Mouse (Mus musculus) embryonic facial prominence, embryonic 15.5 days (tissue): ENCODE measurements around the gene Acadsb. TPM values are rescaled to one million over a fixed set of nuclear protein-coding genes. Genes with fewer than 3 reads are reported as not detected.
"Not testable (repeated sequence)": the region's sequence is repeated elsewhere in the genome, so short reads cannot be mapped to it uniquely, and the experiment has no call there.

Experiments
- ATAC-seq: fragments of 200-750 bp; cut with Nextera tagmentation; 2 replicates; pipeline ENCODE4 v1.8.0; 2017; ENCODE audit warnings: low read depth, moderate TSS enrichment; ENCODE audit not compliant: insufficient number of reproducible peaks, low FRiP score, low TSS enrichment
- H3K27ac ChIP-seq: fragments of 300-500 bp; sonication (generic); replicated peaks from 2 replicates; pipeline ENCODE4 v1.5.1; 2015; ENCODE audit warnings: mild to moderate bottlenecking, inconsistent platforms
- H3K27me3 ChIP-seq: fragments of 300-500 bp; sonication (generic); 2 replicates; pipeline ENCODE4 v1.6.1; 2015; ENCODE audit warnings: inconsistent platforms
- H3K36me3 ChIP-seq: fragments of 300-500 bp; sonication (generic); 2 replicates; pipeline ENCODE4 v1.6.1; 2015; ENCODE audit warnings: mild to moderate bottlenecking, inconsistent platforms
- H3K4me1 ChIP-seq: fragments of 300-500 bp; sonication (generic); 2 replicates; pipeline ENCODE4 v1.6.1; 2015; ENCODE audit warnings: inconsistent platforms
- H3K4me2 ChIP-seq: fragments of 300-500 bp; sonication (generic); replicated peaks from 2 replicates; pipeline ENCODE4 v1.6.1; 2015; ENCODE audit warnings: mild to moderate bottlenecking, inconsistent platforms
- H3K4me3 ChIP-seq: fragments of 300-500 bp; sonication (generic); replicated peaks from 2 replicates; pipeline ENCODE4 v1.5.1; 2015; ENCODE audit warnings: mild to moderate bottlenecking, inconsistent platforms
- H3K9ac ChIP-seq: fragments of 300-500 bp; sonication (generic); 2 replicates; pipeline ENCODE4 v1.6.1; 2015; ENCODE audit warnings: inconsistent platforms
- H3K9me3 ChIP-seq: fragments of 300-500 bp; sonication (generic); replicated peaks from 2 replicates; pipeline ENCODE4 v1.6.1; 2016; ENCODE audit warnings: inconsistent platforms
- WGBS: fragments of 180-500 bp; shearing (Covaris S2); methylation state at CpG from one replicate; pipeline ENCODE4 v1.1.7; 2015; 5-methylcytosine and 5-hydroxymethylcytosine counted together
- polyA plus RNA-seq: library from polyadenylated mRNA; unstranded; fragments of >200 nt; fragmentation: Nextera tagmentation; extraction: Ambion mirVana; gene quantifications from 2 replicates; pipeline ENCODE4 v1.2.1, GENCODE M21; 2015

The Acadsb gene
- 98.3 and 104 TPM in 2 replicates for polyA plus RNA-seq

- Histone ChIP-seq H3K9me3 (no peaks in the 10 kb centered on the region), H3K9ac (peak within 1 kb of the TSS; percentile 86), H3K4me1 (peaks cover 17% of the 10 kb centered on the region; the same call in 1 of the 2 replicates), H3K27ac (peak within 1 kb of the TSS; percentile 82), H3K4me2 (peak within 1 kb of the TSS; percentile 61), H3K36me3 (no peaks in the 10 kb centered on the region), H3K4me3 (peak within 1 kb of the TSS; percentile 98), H3K27me3 (no peaks in the 10 kb centered on the region)
- peak; percentile 100 for ATAC-seq
- 0% methylated on average over 41 of the region's 42 CpGs for WGBS
Measured at GRCm38 (mm10) chr7:131410416-131411058, at the start of gene Acadsb, which contains the start of gene Ikzf5. Gene Acadsb, plus strand, starts transcription at chr7:131410601. Gene Ikzf5, minus strand, starts transcription at chr7:131410521.

GRCm38 (mm10) chr7:131362269-131362614 lies 48.2 kb upstream of the Acadsb start:
- no peaks in the 10 kb centered on the region for H3K9me3 ChIP-seq
- WGBS: under 1% methylated on average over 35 of the region's 35 CpGs
- ATAC-seq: peak; percentile 84
- no peaks in the 10 kb centered on the region for H3K27me3 ChIP-seq
- H3K4me1 ChIP-seq: peaks cover 15% of the 10 kb centered on the region
- peak overlapping the region; percentile 92 for H3K4me3 ChIP-seq
- peaks cover 21% of the 10 kb centered on the region for H3K36me3 ChIP-seq
- H3K4me2 ChIP-seq: peak overlapping the region; percentile 64
- peak overlapping the region; percentile 96 for H3K27ac ChIP-seq
- H3K9ac ChIP-seq: peak overlapping the region; percentile 83

DNA sequence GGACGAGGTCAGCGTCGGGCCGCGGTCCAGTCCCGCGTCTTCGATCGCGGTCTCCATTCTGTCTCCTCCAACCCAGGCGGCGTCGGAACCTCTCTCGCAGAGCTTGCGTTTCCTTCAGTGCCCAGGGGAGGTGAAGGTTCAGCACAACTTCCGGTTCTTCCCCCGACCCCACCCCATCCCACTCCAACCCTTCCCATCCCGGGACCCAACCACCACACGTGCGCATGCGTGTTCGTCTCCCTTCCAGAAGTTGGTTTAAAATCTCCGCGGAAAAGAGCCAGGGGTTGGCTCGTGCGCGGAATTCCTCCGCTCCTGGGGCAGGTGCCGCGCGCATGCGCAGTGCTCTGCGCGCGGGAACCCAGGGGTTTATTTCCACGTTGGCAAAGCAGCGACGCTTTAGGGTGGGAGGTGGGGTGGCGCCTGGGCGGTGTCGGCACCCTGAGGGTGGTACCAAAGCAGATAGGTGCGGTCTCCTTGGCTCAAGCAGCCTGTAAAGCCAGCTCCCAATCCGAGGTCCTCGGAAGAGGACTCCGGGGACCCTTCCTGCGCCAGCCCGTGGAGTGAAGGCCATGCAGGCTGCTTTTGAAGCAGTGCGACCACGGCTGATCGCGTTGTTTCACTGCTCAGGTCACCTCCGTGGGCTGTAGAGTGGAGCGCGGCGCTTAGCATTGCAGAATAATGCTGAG lies 47.6 kb upstream of the Acadsb start, which contains the start of gene 2310057M21Rik:
2310057M21Rik (minus strand) TSS at position 145 of the 686 bp plus-strand sequence.
- Histone ChIP-seq H3K27ac (peak within 1 kb of the TSS; percentile 96), H3K27me3 (no peaks in the 10 kb centered on the region), H3K4me2 (peak within 1 kb of the TSS; percentile 94), H3K9me3 (no peaks in the 10 kb centered on the region), H3K36me3 (peaks cover 15% of the 10 kb centered on the region), H3K4me1 (peaks cover 15% of the 10 kb centered on the region), H3K4me3 (peak within 1 kb of the TSS; percentile 92), H3K9ac (peak within 1 kb of the TSS; percentile 83)
- peak; percentile 99 for ATAC-seq
- under 1% methylated on average over 55 of the region's 55 CpGs for WGBS

GRCm38 (mm10) chr7:131364131-131364530 lies 46.3 kb upstream of the Acadsb start:
- no peak for ATAC-seq
- 90% methylated on average over 8 of the region's 8 CpGs for WGBS
- H3K4me2 ChIP-seq: no peak overlapping the region
- no peak overlapping the region for H3K9ac ChIP-seq
- H3K4me3 ChIP-seq: no peak overlapping the region
- peaks cover 15% of the 10 kb centered on the region for H3K4me1 ChIP-seq
- H3K9me3 ChIP-seq: no peaks in the 10 kb centered on the region
- peaks cover 2% of the 10 kb centered on the region; the same call in 1 of the 2 replicates for H3K36me3 ChIP-seq
- H3K27me3 ChIP-seq: no peaks in the 10 kb centered on the region
- no peak overlapping the region for H3K27ac ChIP-seq

DNA sequence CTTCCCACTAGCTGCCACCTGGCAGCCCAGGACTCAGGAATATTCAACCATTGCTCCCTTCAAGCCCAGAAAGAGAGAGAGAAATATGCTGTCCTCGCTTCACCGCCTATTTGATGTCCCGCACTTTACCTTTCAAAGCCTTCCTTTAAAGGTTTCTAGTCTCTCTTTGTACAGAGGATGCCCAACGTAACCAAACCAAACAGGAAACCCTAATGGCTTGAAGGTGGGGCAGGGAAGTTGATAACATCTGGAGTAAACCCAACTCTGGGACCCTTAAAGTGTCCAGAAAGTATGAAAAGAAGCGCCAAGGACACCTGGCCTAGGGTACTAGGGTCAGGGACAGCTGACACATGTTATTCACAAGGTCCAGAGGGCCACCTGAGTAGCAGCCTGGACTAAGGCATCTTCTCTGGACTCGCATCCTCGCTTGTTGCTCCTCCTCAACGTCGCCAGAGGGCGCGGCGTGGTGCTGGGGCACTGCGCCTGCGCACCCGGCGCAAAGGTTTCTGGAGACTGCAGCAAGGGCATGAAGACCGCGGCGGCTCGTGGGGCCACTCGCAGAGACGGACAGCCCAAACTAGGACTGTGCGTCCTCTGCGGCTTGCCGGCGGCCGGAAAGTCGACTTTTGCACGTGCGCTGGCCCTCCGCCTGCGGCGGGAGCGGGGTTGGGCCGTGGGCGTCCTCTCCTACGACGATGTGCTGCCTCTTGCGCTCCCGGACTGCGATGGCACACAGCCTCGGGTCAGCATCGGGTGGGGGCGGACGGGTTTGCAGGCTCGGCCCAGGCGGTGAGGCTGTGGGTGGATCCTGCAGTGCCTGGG lies 39.5 kb upstream of the Acadsb start, which contains the start of gene Pstk:
Pstk (plus strand) TSS at position 494 of the 822 bp plus-strand sequence.
- 4% methylated on average over 47 of the region's 47 CpGs for WGBS
- peak within 1 kb of the TSS; percentile 82 for H3K4me3 ChIP-seq
- 0 out of 2 replicates have a peak, but pooled peaks cover 3% of the 10 kb centered on the region for H3K36me3 ChIP-seq
- H3K4me1 ChIP-seq: peaks cover 8% of the 10 kb centered on the region
- no peaks in the 10 kb centered on the region for H3K9me3 ChIP-seq
- peak; percentile 92 for ATAC-seq
- H3K27me3 ChIP-seq: no peaks in the 10 kb centered on the region
- peak within 1 kb of the TSS; percentile 98 for H3K27ac ChIP-seq
- H3K9ac ChIP-seq: peak within 1 kb of the TSS; percentile 87
- H3K4me2 ChIP-seq: peak within 1 kb of the TSS; percentile 61

- Histone ChIP-seq H3K27me3 (no peaks in the 10 kb centered on the region), H3K9me3 (no peaks in the 10 kb centered on the region), H3K4me2 (peak overlapping the region; percentile 61), H3K4me3 (peak overlapping the region; percentile 82), H3K36me3 (0 out of 2 replicates have a peak, but pooled peaks cover 3% of the 10 kb centered on the region), H3K27ac (peak overlapping the region; percentile 98), H3K4me1 (peaks cover 8% of the 10 kb centered on the region), H3K9ac (peak overlapping the region; percentile 87)
- no peak for ATAC-seq
- WGBS: 9% methylated on average over 9 of the region's 9 CpGs
Measured at GRCm38 (mm10) chr7:131371470-131371860, 38.9 kb upstream of the Acadsb start.

DNA sequence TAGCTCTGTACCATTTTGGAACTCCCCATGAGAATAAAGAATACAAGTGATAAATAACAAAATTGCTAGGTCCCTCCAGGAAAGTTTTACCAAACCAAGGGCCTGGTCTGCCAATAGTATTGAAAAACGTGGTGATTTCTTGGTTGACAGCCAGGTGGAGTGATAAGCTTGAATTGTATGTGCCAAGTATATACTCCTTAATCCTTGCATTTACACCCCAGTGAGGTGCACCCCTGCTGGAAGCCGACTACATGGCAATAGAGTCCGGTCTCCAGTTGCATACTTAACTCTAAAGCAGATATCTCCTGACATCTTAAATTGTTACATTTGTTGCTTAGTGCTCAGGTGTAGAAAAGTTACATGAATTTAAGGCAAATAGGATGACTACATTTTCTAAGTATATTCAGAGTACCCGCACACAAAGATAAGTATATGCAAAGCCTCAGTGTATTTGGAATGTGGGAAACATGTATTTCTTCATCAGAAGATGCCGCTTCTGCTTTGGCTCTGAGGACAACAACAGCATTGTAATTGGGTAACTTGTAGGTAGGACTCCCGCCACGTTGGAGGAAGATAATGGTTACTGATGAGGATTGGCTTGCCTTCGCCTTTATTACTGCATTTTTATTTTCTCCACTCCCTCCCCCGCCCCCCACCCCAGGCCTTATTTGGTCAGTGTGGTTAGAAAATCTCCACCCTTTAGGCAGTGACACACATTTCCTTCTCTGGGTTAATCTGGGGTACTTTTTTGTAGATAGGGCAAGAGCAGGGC lies 38.3 kb upstream of the Acadsb start:
- Histone ChIP-seq H3K4me3 (peak overlapping the region; percentile 82), H3K27ac (no peak overlapping the region), H3K36me3 (0 out of 2 replicates have a peak, but pooled peaks cover 3% of the 10 kb centered on the region), H3K9me3 (no peaks in the 10 kb centered on the region), H3K27me3 (no peaks in the 10 kb centered on the region), H3K9ac (peak overlapping the region; percentile 87), H3K4me1 (peaks cover 8% of the 10 kb centered on the region), H3K4me2 (peak overlapping the region; percentile 61)
- no peak for ATAC-seq
- 68% methylated on average over 9 of the region's 9 CpGs for WGBS

GRCm38 (mm10) chr7:131391761-131392160 lies 18.6 kb upstream of the Acadsb start:
- not testable (repeated sequence) for H3K9me3 ChIP-seq, ATAC-seq, H3K9ac ChIP-seq, H3K4me3 ChIP-seq, H3K4me1 ChIP-seq, H3K4me2 ChIP-seq, H3K27me3 ChIP-seq, H3K27ac ChIP-seq
- 87% methylated on average over 7 of the region's 7 CpGs for WGBS
- H3K36me3 ChIP-seq: peaks cover 32% of the 10 kb centered on the region

DNA sequence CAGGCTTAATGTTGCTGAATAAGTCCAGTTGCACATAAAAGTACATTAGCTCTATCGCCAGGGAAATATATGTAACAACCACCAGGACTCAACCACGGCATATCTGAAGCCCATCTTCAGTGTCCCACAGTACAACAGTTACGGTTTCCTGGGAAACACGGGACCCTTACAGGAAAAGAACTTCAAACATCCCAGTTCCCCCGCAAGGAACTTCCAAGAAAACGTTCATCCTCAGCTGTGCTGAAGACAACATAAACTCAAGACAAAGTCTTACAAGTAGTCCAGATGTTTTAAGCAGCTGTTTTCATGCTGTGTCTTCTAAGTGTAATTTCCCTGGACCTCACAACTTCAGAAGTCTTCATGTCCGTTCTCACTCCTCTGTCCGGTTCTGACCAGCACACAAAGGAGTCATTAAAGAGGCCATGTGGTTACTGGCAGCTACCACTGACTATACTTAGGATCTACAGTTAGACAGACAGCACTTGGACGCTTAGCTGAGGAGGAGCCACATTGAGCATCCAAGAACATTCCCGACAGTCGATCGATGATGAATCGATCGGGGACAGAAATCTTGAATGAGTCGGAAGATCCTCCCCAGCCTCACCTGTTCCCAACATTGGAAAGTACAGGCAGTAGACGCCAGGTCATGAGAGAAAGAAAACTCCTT lies 947 bp upstream of the Acadsb start:
- peak overlapping the region; percentile 86 for H3K9ac ChIP-seq
- no peak for ATAC-seq
- no peaks in the 10 kb centered on the region for H3K36me3 ChIP-seq
- peaks cover 17% of the 10 kb centered on the region; the same call in 1 of the 2 replicates for H3K4me1 ChIP-seq
- H3K9me3 ChIP-seq: no peaks in the 10 kb centered on the region
- H3K4me2 ChIP-seq: peak overlapping the region; percentile 61
- WGBS: 4% methylated on average over 16 of the region's 16 CpGs
- peak overlapping the region; percentile 98 for H3K4me3 ChIP-seq
- H3K27ac ChIP-seq: no peak overlapping the region
- H3K27me3 ChIP-seq: no peaks in the 10 kb centered on the region

GRCm38 (mm10) chr7:131409988-131410385 lies 414 bp upstream of the Acadsb start:
- peak; percentile 5 for ATAC-seq
- Histone ChIP-seq H3K9ac (peak overlapping the region; percentile 86), H3K4me3 (peak overlapping the region; percentile 98), H3K4me1 (peaks cover 17% of the 10 kb centered on the region; the same call in 1 of the 2 replicates), H3K27me3 (no peaks in the 10 kb centered on the region), H3K9me3 (no peaks in the 10 kb centered on the region), H3K4me2 (peak overlapping the region; percentile 61), H3K36me3 (no peaks in the 10 kb centered on the region), H3K27ac (peak overlapping the region; percentile 82)
- WGBS: under 1% methylated on average over 38 of the region's 38 CpGs
